Mouse (Mus musculus) bone marrow macrophage, adult 2 months (primary cell): ENCODE results near the gene Usp51.

Experiments
- CTCF ChIP-seq: IDR thresholded peaks from 2 replicates; pipeline ENCODE4 v1.5.1; 2012; ENCODE audit warnings: low read depth, mild to moderate bottlenecking, low read length, moderate library complexity
- POLR2A ChIP-seq: IDR thresholded peaks from 2 replicates; pipeline ENCODE4 v1.6.1; 2012; ENCODE audit warnings: mild to moderate bottlenecking, low read depth, low read length, borderline replicate concordance

- TF ChIP-seq POLR2A, result no peak
- no peak for TF ChIP-seq CTCF
Observed at GRCm38 (mm10) chrX:152985009-152985408, 21.3 kb upstream of the Usp51 start.
